ENCODE assay signal across 14 mouse cellular contexts in the genomic region with DNA sequence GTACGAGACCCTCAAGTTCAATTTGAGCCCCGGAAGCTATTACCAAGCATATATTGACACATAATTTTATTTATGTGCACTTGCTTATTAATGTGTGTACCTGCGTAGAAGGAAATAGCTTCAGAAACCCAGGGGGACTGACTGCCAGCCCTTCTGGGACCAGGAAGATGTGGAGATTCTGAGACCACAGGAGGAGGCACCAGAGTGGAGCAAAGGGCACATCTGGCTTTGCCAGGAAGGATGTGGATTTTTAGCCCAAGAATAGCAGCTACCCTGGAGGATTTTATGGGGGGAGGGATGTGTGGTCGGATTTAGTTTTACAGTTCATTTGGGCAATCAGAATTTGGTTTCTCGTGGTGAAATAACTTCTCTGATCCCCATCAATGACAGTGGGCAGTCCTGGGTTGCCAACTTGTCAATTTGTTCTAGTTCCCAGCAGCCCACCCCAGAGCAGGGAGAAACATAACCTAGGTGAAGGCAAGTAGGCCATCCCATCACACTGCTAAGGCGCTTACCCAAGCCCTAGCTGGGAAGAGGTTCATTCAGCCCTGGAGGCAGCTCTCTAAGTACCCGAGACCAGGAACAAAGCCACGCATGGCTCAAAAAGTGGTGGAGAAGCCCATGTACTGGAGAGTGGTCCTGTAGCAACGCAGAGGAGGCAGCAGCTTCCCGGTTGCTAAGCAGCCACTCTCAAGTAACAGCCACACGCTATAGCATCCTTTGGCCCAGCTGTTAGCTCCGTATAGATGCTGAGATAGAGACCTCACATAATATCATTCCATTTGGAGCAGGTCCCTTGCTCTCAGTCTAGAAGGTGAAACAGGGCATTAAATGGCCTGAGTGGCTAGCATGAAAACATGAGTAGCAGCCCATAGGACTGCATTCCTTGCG.
DNase-seq lines count a peak whose midpoint lies in the region; ATAC-seq lines count a peak whose summit lies in the region.
"Had no signal": no experiment of that assay in that cellular context is flagged by ENCODE, and none has a peak within 500 bp of the region (broad histone marks: within the 10 kb centered on the region; RNA-seq: fewer than 3 reads in every experiment).

No protein-coding gene starts in this region.

- H3K9ac ChIP-seq in forebrain, embryonic 12.5 days = no peak overlapping the region
- H3K9ac ChIP-seq in midbrain, embryonic 13.5 days (replicated peaks) = no peak overlapping the region
- no peak overlapping the region for H3K9ac ChIP-seq in midbrain, embryonic 15.5 days
- H3K9ac ChIP-seq: embryonic facial prominence, embryonic 15.5 days; heart, embryonic 15.5 days; lung, embryonic 15.5 days had no signal

- H3K9me3 ChIP-seq in forebrain, embryonic 10.5 days = no peaks in the 10 kb centered on the region
- no peaks in the 10 kb centered on the region for H3K9me3 ChIP-seq in forebrain, embryonic 12.5 days
- no peaks in the 10 kb centered on the region for H3K9me3 ChIP-seq in midbrain, embryonic 13.5 days
- no peaks in the 10 kb centered on the region for H3K9me3 ChIP-seq in midbrain, embryonic 10.5 days (replicated peaks)
- H3K9me3 ChIP-seq in midbrain, embryonic 15.5 days = no peaks in the 10 kb centered on the region
- H3K9me3 ChIP-seq: embryonic facial prominence, embryonic 15.5 days; heart, embryonic 15.5 days; lung, embryonic 15.5 days had no signal

- H3K36me3 ChIP-seq in forebrain, embryonic 10.5 days (replicated peaks) = no peaks in the 10 kb centered on the region
- no peaks in the 10 kb centered on the region for H3K36me3 ChIP-seq in forebrain, embryonic 12.5 days (replicated peaks)
- no peaks in the 10 kb centered on the region for H3K36me3 ChIP-seq in midbrain, embryonic 13.5 days
- no peaks in the 10 kb centered on the region for H3K36me3 ChIP-seq in midbrain, embryonic 10.5 days
- H3K36me3 ChIP-seq in midbrain, embryonic 15.5 days (replicated peaks) = no peaks in the 10 kb centered on the region
- H3K36me3 ChIP-seq: embryonic facial prominence, embryonic 15.5 days; heart, embryonic 15.5 days; lung, embryonic 15.5 days had no signal

- DNase-seq in forebrain, embryonic 10.5 days (ENCODE audit: extremely low spot score, low spot score) = peak; percentile 14
- no peak for DNase-seq in midbrain, embryonic 10.5 days (ENCODE audit: low spot score)
- peak; percentile 16 for DNase-seq in telencephalon, adult 2 months (ENCODE audit: low read depth, low spot score)
- no peak for DNase-seq in lung, postnatal 36 days
- DNase-seq in testis, postnatal 14 days (ENCODE audit: low spot score) = no peak
- DNase-seq: cerebellum, adult 8-10 months; gastrocnemius, postnatal 10 days; liver had no signal

- no peak overlapping the region for H3K4me3 ChIP-seq in forebrain, embryonic 10.5 days
- no peak overlapping the region for H3K4me3 ChIP-seq in forebrain, embryonic 12.5 days (replicated peaks)
- H3K4me3 ChIP-seq in midbrain, embryonic 13.5 days (replicated peaks) = no peak overlapping the region
- H3K4me3 ChIP-seq in midbrain, embryonic 10.5 days = no peak overlapping the region
- no peak overlapping the region for H3K4me3 ChIP-seq in midbrain, embryonic 15.5 days
- H3K4me3 ChIP-seq: embryonic facial prominence, embryonic 15.5 days; heart, embryonic 15.5 days; lung, embryonic 15.5 days had no signal

- peaks cover 18% of the 10 kb centered on the region for H3K4me1 ChIP-seq in forebrain, embryonic 10.5 days
- no peaks in the 10 kb centered on the region; the same call in 1 of the 2 replicates for H3K4me1 ChIP-seq in forebrain, embryonic 12.5 days
- no peaks in the 10 kb centered on the region for H3K4me1 ChIP-seq in midbrain, embryonic 13.5 days (replicated peaks)
- peaks cover 10% of the 10 kb centered on the region for H3K4me1 ChIP-seq in midbrain, embryonic 10.5 days
- H3K4me1 ChIP-seq in midbrain, embryonic 15.5 days = peaks cover 5% of the 10 kb centered on the region; the same call in 1 of the 2 replicates
- H3K4me1 ChIP-seq: embryonic facial prominence, embryonic 15.5 days; lung, embryonic 15.5 days had no signal

- no peak for ATAC-seq in forebrain, embryonic 12.5 days (ENCODE audit: low FRiP score)
- ATAC-seq in midbrain, embryonic 13.5 days = peak; percentile 50; the same call in 1 of the 2 replicates
- ATAC-seq in midbrain, embryonic 15.5 days (replicated peaks) = peak; percentile 84

- no peak overlapping the region for H3K27ac ChIP-seq in forebrain, embryonic 10.5 days
- no peak overlapping the region for H3K27ac ChIP-seq in forebrain, embryonic 12.5 days
- no peak overlapping the region for H3K27ac ChIP-seq in midbrain, embryonic 13.5 days
- H3K27ac ChIP-seq in midbrain, embryonic 10.5 days (replicated peaks) = no peak overlapping the region
- H3K27ac ChIP-seq in midbrain, embryonic 15.5 days = no peak overlapping the region
- H3K27ac ChIP-seq: embryonic facial prominence, embryonic 15.5 days; heart, embryonic 15.5 days; lung, embryonic 15.5 days had no signal

- H3K27me3 ChIP-seq in forebrain, embryonic 10.5 days (ENCODE audit: poor library complexity, severe bottlenecking) = no peaks in the 10 kb centered on the region
- H3K27me3 ChIP-seq in forebrain, embryonic 12.5 days = no peaks in the 10 kb centered on the region
- no peaks in the 10 kb centered on the region for H3K27me3 ChIP-seq in midbrain, embryonic 13.5 days
- H3K27me3 ChIP-seq in midbrain, embryonic 10.5 days (ENCODE audit: low read depth, poor library complexity, severe bottlenecking) = no peaks in the 10 kb centered on the region
- no peaks in the 10 kb centered on the region for H3K27me3 ChIP-seq in midbrain, embryonic 15.5 days (replicated peaks)
- H3K27me3 ChIP-seq: embryonic facial prominence, embryonic 15.5 days; heart, embryonic 15.5 days; lung, embryonic 15.5 days had no signal

- 69% methylated on average over 13 of the region's 13 CpGs for WGBS in forebrain, embryonic 10.5 days
- WGBS in forebrain, embryonic 12.5 days = 68% methylated on average over 13 of the region's 13 CpGs
- 66% methylated on average over 13 of the region's 13 CpGs for WGBS in midbrain, embryonic 13.5 days
- 68% methylated on average over 13 of the region's 13 CpGs for WGBS in midbrain, embryonic 10.5 days
- 61% methylated on average over 13 of the region's 13 CpGs for WGBS in midbrain, embryonic 15.5 days

- H3K4me2 ChIP-seq in forebrain, embryonic 12.5 days = no peak overlapping the region
- no peak overlapping the region for H3K4me2 ChIP-seq in midbrain, embryonic 13.5 days (replicated peaks)
- H3K4me2 ChIP-seq in midbrain, embryonic 15.5 days = no peak overlapping the region
- H3K4me2 ChIP-seq: embryonic facial prominence, embryonic 15.5 days; heart, embryonic 15.5 days; lung, embryonic 15.5 days had no signal

Comparison
In these comparisons a context has a peak if more than half of its experiments do, and no peak if none do; other contexts are left out.
1. DNase-seq: peak in forebrain, embryonic 10.5 days (single experiment) and telencephalon, adult 2 months (single experiment); none in midbrain, embryonic 10.5 days (single experiment), lung, postnatal 36 days (single experiment) and testis, postnatal 14 days (single experiment).